Mouse (Mus musculus) bone marrow macrophage, adult 2 months (primary cell): Measurements from ENCODE around the gene Pax4. TPM values are rescaled to one million over a fixed set of nuclear protein-coding genes. Genes with fewer than 3 reads are reported as not detected.

Source experiments
- H3K27ac ChIP-seq: 2 replicates; pipeline ENCODE4 v1.5.1; 2012; ENCODE audit warnings: low read depth, low read length; ENCODE audit not compliant: insufficient read depth
- H3K4me1 ChIP-seq: 2 replicates; pipeline ENCODE4 v1.6.1; 2012; ENCODE audit warnings: low read length; ENCODE audit not compliant: control insufficient read depth, insufficient read depth
- H3K4me3 ChIP-seq: 2 replicates; pipeline ENCODE4 v1.5.1; 2012; ENCODE audit warnings: mild to moderate bottlenecking, low read length, moderate library complexity; ENCODE audit not compliant: insufficient read depth
- CTCF ChIP-seq: IDR thresholded peaks from 2 replicates; pipeline ENCODE4 v1.5.1; 2012; ENCODE audit warnings: low read depth, mild to moderate bottlenecking, low read length, moderate library complexity
- POLR2A ChIP-seq: IDR thresholded peaks from 2 replicates; pipeline ENCODE4 v1.6.1; 2012; ENCODE audit warnings: mild to moderate bottlenecking, low read depth, low read length, borderline replicate concordance
- polyA plus RNA-seq: library from polyadenylated mRNA; stranded (reverse); fragments of >200 nt; gene quantifications from 2 replicates; pipeline ENCODE4 v1.2.4, GENCODE M21; 2012; ENCODE audit not compliant: missing spikeins, insufficient read depth, insufficient read length

Pax4 gene
- polyA plus RNA-seq, 1 experiment = not detected

DNA sequence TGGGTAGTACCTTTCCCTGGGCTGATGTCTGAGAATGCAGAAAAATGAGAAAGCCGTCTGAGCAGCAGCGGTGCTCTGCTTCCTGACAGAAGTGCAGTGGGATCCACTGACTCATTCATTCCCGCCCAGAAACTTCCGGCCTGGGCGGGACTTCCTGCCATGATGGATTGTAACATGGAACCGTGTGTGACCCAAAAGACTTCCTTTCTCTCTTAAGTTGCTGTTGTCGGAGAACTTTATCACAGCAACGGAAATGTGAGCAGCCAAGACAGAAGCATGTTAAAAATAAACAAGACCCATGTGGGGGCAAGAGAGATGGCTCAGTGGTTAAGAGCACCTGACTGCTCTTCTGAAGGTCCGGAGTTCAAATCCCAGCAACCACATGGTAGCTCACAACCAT is 39.1 kb downstream of the Pax4 start:
- Histone ChIP-seq H3K4me3 (0 out of 2 replicates have a peak overlapping the region, but pooled peaks have one; percentile 5), H3K27ac (no peak overlapping the region), H3K4me1 (0 out of 2 replicates have a peak, but pooled peaks cover 2% of the 10 kb centered on the region)
- TF ChIP-seq CTCF (no peak), POLR2A (no peak)

DNA sequence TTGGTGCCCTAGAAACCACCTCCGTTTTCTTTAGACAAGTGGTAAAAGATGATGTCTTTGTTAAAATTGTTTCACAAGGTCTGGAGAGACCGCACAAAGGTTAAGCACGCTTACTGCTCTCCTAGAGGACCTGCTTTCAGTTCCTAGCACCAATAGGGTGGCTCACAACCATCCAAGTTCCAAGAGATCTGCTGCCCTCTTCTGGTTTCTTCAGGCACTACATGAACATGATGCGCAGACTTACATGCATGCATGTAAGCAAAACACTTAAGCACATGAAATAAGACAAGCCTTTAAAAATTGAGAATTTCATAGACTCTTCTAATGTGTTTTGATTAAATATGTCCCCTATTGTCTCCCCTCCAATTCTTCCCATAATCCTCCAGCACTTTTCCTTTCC is 49.4 kb downstream of the Pax4 start:
- Histone ChIP-seq H3K27ac (no peak overlapping the region), H3K4me1 (no peaks in the 10 kb centered on the region), H3K4me3 (no peak overlapping the region)
- TF ChIP-seq CTCF = no peak
- TF ChIP-seq POLR2A = no peak

DNA sequence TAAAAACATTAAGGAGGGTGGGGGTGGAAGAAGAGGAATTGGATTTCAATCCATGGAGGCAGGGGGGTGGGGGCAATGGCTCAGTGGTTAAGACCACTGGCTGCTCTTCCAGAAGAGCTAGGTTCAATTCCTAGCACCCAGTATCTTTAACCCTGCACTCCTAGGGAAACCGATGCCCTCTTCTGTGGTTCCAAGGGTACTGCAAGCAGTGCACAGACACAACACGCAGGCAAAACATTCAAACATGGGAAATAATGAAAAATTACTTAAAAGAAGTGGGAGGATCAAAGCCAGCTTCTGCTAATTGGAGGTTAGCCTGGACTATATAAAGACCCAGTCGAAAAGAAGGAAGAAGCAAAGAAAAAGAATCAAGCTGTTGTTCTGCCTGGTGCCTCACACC is 50.4 kb downstream of the Pax4 start:
- TF ChIP-seq CTCF (no peak), POLR2A (no peak)
- no peak overlapping the region for H3K4me3 ChIP-seq
- H3K4me1 ChIP-seq = no peaks in the 10 kb centered on the region
- H3K27ac ChIP-seq = no peak overlapping the region

DNA sequence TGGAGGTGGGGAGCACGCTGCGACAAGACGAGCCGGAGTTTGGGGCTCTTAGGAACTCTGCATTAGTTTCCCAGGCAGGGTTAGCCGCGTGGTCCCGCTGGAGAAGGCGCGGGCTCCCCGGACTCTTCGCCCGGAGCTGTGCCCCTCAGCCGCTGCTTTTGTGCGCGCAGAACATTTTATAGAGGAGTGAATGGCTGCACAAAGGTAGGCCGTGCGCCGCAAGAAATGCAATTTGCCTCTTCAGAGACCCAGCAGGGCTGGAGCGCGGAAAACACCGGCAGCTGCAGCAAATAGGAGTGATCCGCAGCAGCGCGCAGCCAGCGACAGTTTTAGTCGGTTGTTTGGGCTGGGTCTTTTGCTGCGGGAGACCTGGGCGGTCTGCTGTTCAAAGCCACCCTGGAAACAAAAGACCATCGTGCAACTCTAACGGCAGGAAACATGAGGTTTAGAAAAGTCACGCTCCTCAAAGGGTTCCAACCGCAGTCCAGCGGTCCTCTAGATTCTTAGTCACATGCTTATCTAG is 51.4 kb downstream of the Pax4 start, which contains the start of gene Zfp800:
Gene Zfp800 (minus strand): TSS at position 325 of the 523 bp plus-strand sequence.
- peak within 1 kb of the TSS; percentile 56 for H3K4me3 ChIP-seq
- H3K27ac ChIP-seq = no peak within 1 kb of the TSS
- TF ChIP-seq POLR2A (no peak), CTCF (no peak)

DNA sequence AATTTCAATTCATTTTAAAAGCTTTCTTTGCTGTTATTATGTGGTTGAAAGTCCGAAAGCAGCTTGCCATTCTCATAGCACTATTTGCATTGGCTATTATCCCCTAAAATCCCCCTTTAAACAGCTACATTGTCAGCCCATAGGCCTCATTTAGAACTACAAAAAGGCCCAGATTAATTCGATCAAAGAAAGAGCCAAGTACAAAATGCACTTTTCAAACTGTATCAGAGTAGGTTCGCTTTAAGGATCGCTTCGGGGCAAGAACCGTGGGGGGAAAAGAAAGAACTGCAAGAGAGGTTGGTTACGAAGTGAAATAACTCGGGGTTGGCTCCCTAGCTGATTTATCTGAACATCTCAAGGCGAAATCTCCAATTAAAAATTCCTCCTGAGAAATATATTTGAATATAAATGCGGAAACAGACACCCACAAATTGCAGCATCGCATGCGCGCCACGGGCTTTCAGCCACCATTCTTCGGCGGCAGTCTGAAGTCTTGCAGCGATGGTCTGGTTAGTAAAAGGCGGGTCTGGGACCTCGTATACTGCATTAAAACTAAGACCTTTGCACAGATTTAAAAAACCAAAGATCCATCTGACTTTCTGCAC is 52.2 kb downstream of the Pax4 start:
- no peak overlapping the region for H3K27ac ChIP-seq
- TF ChIP-seq CTCF = no peak
- no peak for TF ChIP-seq POLR2A
- H3K4me3 ChIP-seq = peak overlapping the region; percentile 56; the same call in 1 of the 2 replicates
- H3K4me1 ChIP-seq = no peaks in the 10 kb centered on the region

More for the DNA sequence above, 51.4 kb downstream of the Pax4 start, which contains the start of gene Zfp800:
- no peaks in the 10 kb centered on the region for H3K4me1 ChIP-seq

DNA sequence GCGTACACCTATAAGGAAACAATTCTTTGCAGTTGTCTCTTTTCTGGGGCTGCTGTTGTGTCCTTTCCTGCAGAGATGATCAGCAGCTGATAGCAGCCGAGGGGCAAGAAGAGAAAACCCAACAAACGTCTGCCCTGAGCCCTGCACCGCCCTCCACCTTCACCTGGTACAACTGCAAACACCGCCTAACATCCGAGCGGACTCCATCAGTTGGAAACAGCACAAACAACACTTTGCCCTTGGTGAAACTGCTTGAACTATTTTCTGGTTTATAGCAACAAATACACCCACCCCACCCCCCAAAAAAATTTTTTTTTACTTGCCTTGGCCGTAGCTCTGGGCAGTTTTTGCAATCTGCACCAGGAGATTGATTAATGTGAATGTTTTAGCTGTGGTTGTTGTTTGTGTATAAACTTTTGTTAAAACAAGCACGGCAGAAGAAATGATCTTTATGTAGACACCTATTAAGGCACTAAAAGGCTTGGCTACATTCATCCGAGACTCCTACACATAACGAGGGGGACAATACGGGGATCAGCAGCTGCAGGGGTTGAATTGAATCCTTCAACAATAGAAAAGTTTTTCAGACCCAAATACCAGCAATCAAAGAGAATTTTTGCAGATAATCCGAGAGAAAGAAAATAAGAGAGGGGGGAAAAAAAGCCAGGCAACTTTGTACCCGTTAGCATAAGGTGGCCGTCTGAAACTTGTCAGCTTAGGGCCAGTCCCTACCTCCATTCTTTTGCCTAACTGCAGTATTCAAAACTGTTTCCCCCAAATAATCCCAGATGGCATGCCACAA is 52.9 kb downstream of the Pax4 start:
- no peak overlapping the region for H3K27ac ChIP-seq
- no peak overlapping the region for H3K4me3 ChIP-seq
- no peak for TF ChIP-seq CTCF
- no peak for TF ChIP-seq POLR2A
- H3K4me1 ChIP-seq = no peaks in the 10 kb centered on the region

Other genes starting within 250 kb of the Pax4 start
- gene Zfp800, start 51.3 kb downstream of the Pax4 start, polyA plus RNA-seq = 12.9 and 15.5 TPM in 2 replicates
- gene Arf5, start 25.8 kb downstream of the Pax4 start, polyA plus RNA-seq = 152 and 156 TPM in 2 replicates
- not detected in 2 replicates for gene Fscn3, start 21.6 kb downstream of the Pax4 start, polyA plus RNA-seq
- 8.4 and 10.3 TPM in 2 replicates for gene Gcc1, start 21.0 kb downstream of the Pax4 start, polyA plus RNA-seq
- gene Snd1, start 25.8 kb upstream of the Pax4 start, polyA plus RNA-seq = 58.9 and 59.1 TPM in 2 replicates